Comparison of ENCODE assay signal across 11 mouse cellular contexts in the genomic region with DNA sequence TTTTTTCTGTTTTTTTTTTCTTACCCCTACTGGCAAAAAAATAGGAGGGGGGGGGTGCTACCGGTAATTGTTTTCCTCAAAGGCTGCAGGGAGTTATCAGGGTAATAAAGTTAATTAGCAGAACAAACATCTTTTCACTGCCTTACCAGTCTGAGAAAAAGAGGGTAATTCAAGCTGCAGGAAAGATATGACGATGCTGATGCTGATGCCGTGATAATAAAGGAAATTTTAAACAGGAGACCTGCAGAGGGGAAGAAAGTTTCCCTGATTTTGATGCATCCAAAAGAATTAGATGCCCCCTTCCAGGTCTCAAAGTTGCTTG.
"Had no signal": no experiment of that assay in that cellular context is flagged by ENCODE, and none has a peak within 500 bp of the region (broad histone marks: within the 10 kb centered on the region; RNA-seq: fewer than 3 reads in every experiment).

No protein-coding gene starts in this region.

- H3K4me1 ChIP-seq: liver, embryonic 15.5 days; stomach, embryonic 15.5 days had no signal

- H3K4me2 ChIP-seq: liver, embryonic 11.5 days; liver, embryonic 15.5 days; stomach, embryonic 15.5 days had no signal

- H3K4me3 ChIP-seq: limb, embryonic 10.5 days; liver, embryonic 15.5 days; stomach, embryonic 15.5 days had no signal

- H3K27me3 ChIP-seq: liver, embryonic 15.5 days; stomach, embryonic 15.5 days had no signal

- H3K36me3 ChIP-seq: limb, embryonic 10.5 days; liver, embryonic 15.5 days; stomach, embryonic 15.5 days had no signal

- H3K9ac ChIP-seq: liver, embryonic 15.5 days; stomach, embryonic 15.5 days had no signal

- H3K27ac ChIP-seq: limb, embryonic 10.5 days; liver, embryonic 15.5 days; stomach, embryonic 15.5 days had no signal

- DNase-seq: kidney, adult 18-20 months; kidney, postnatal 10 days; lung, adult 2 months; lung, postnatal 36 days; thymus, adult 2 months; thymus, postnatal 25 days had no signal

- H3K9me3 ChIP-seq: limb, embryonic 10.5 days; liver, embryonic 15.5 days; stomach, embryonic 15.5 days had no signal

- ATAC-seq: lung, postnatal 0 days had no signal
